Mouse (Mus musculus): ENCODE results near the gene Gm10322.

DNA sequence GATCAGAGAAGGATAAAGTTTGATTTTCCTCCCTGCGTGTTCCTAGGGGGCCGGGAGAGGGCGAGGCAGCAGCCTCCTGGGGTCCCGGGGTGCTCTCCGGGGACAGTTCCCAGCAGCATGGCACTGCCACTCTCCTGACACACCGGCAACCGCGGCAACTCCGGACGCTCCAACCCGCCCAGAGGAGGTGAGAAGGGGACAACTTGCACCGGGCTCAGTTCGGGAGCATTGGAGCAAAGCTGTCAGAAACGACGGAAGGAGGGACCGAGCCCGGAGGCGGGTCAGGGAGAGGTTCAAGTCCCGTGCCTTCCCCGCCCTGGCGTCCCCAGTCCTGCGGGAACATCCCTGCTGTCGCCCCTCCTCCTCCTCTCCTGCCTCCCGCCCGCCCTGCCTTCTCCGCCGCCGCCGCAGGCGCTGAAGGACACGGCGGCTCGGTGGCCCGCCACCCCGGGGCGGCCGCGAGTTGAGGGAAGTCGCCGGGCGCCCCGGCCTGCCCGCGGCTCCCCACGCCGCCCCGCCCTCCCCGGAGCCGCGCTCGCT is at the start of gene Gm10322:
- no peak for TF ChIP-seq POLR2A (IDR thresholded peaks at IDR 0.05; ENCODE audit: control insufficient read depth, extremely low read depth, insufficient read depth, low read length, poor library complexity)
- TF ChIP-seq CTCF (IDR thresholded peaks at IDR 0.05; ENCODE audit: borderline replicate concordance, control insufficient read depth, extremely low read depth, insufficient read depth, low read length, poor library complexity), result peak; percentile 27; the same call in 1 of the 2 replicates

All from thymus, adult 2 months (tissue).